Mouse (Mus musculus) hindbrain, embryonic 14.5 days (tissue): ENCODE measurements at regions not wholly inside any gene's neighbourhood (a gene's known extent, or its start where the extent isn't known, plus 50 kb on each side); places are given as distances from the start of the nearest gene placed in this dataset.
"Not testable (repeated sequence)": the region's sequence is repeated elsewhere in the genome, so short reads cannot be mapped to it uniquely, and the experiment has no call there.

Experiments used
- ATAC-seq: fragments of 200-750 bp; cut with Nextera tagmentation; 2 replicates; pipeline ENCODE4 v1.8.0; 2017; ENCODE audit warnings: moderate number of reproducible peaks, mild to moderate bottlenecking, moderate TSS enrichment, moderate library complexity; ENCODE audit not compliant: low FRiP score
- DNase-seq: peaks from one replicate; pipeline ENCODE4 v3.0.0-alpha.2; 2015; ENCODE audit warnings: low spot score
- H3K27ac ChIP-seq: fragments of 300-500 bp; sonication (generic); 2 replicates; pipeline ENCODE4 v1.5.1; 2014; ENCODE audit warnings: mild to moderate bottlenecking, moderate library complexity
- H3K27me3 ChIP-seq: fragments of 300-500 bp; sonication (generic); 2 replicates; pipeline ENCODE4 v1.6.1; 2014; ENCODE audit warnings: mild to moderate bottlenecking, low read length, mixed read lengths; ENCODE audit not compliant: control insufficient read depth, insufficient read depth
- H3K36me3 ChIP-seq: fragments of 300-500 bp; sonication (generic); replicated peaks from 2 replicates; pipeline ENCODE4 v1.6.1; 2014; ENCODE audit not compliant: control insufficient read depth, insufficient read depth
- H3K4me1 ChIP-seq: fragments of 300-500 bp; sonication (generic); replicated peaks from 2 replicates; pipeline ENCODE4 v1.6.1; 2014; ENCODE audit warnings: antibody characterized with exemption, low read length, mixed read lengths; ENCODE audit not compliant: control insufficient read depth, insufficient read depth
- H3K4me2 ChIP-seq: fragments of 300-500 bp; sonication (generic); replicated peaks from 2 replicates; pipeline ENCODE4 v1.6.1; 2014; ENCODE audit warnings: mild to moderate bottlenecking, moderate library complexity
- H3K4me3 ChIP-seq: fragments of 300-500 bp; sonication (generic); replicated peaks from 2 replicates; pipeline ENCODE4 v1.5.1; 2014; ENCODE audit warnings: mild to moderate bottlenecking, low read length
- H3K9ac ChIP-seq: fragments of 300-500 bp; sonication (generic); 2 replicates; pipeline ENCODE4 v1.6.1; 2014
- H3K9me3 ChIP-seq: fragments of 300-500 bp; sonication (generic); 2 replicates; pipeline ENCODE4 v1.6.1; 2016; ENCODE audit warnings: low read length; ENCODE audit not compliant: control insufficient read depth
- WGBS: fragments of 180-500 bp; shearing (Covaris S2); extraction: QIAGEN DNeasy Blood & Tissue Kit; methylation state at CpG from one replicate; pipeline ENCODE4 v1.1.7; 2014; 5-methylcytosine and 5-hydroxymethylcytosine counted together

- Histone ChIP-seq H3K36me3 (no peaks in the 10 kb centered on the region), H3K9me3 (no peaks in the 10 kb centered on the region; the same call in 1 of the 2 replicates), H3K4me2 (no peak overlapping the region), H3K27ac (no peak overlapping the region), H3K27me3 (no peaks in the 10 kb centered on the region), H3K4me1 (no peaks in the 10 kb centered on the region), H3K9ac (no peak overlapping the region), H3K4me3 (no peak overlapping the region)
- ATAC-seq (0 out of 2 replicates have a peak, but pooled peaks have one; percentile 21), DNase-seq (no peak)
- 44% methylated on average over 6 of the region's 6 CpGs for WGBS
Measured at GRCm38 (mm10) chr15:89730320-89730719, 111.3 kb downstream of the Syt10 start.

- no peaks in the 10 kb centered on the region for H3K36me3 ChIP-seq
- no peak for DNase-seq
- H3K27ac ChIP-seq: no peak overlapping the region
- no peak overlapping the region for H3K9ac ChIP-seq
- H3K4me1 ChIP-seq: no peaks in the 10 kb centered on the region
- no peaks in the 10 kb centered on the region for H3K9me3 ChIP-seq
- H3K4me3 ChIP-seq: no peak overlapping the region
- 54% methylated on average over 12 of the region's 12 CpGs for whole genome bisulfite sequencing
- no peak overlapping the region for H3K4me2 ChIP-seq
- H3K27me3 ChIP-seq: no peaks in the 10 kb centered on the region
- ATAC-seq: no peak
Measured at GRCm38 (mm10) chr15:89724356-89724755, 117.3 kb downstream of the Syt10 start.

GRCm38 (mm10) chr15:89697221-89697620 lies 105.5 kb upstream of the Rabl2 start:
- Histone ChIP-seq H3K4me2 (no peak overlapping the region), H3K9ac (no peak overlapping the region), H3K27ac (no peak overlapping the region), H3K4me1 (no peaks in the 10 kb centered on the region), H3K4me3 (no peak overlapping the region), H3K27me3 (no peaks in the 10 kb centered on the region), H3K9me3 (no peaks in the 10 kb centered on the region; the same call in 1 of the 2 replicates), H3K36me3 (no peaks in the 10 kb centered on the region)
- WGBS: 83% methylated on average over 2 of the region's 2 CpGs
- peak; percentile 32 for DNase-seq
- no peak for ATAC-seq

- no peak for ATAC-seq
- H3K4me3 ChIP-seq: no peak overlapping the region
- H3K27ac ChIP-seq: no peak overlapping the region
- H3K4me1 ChIP-seq: no peaks in the 10 kb centered on the region
- no peaks in the 10 kb centered on the region for H3K36me3 ChIP-seq
- H3K27me3 ChIP-seq: no peaks in the 10 kb centered on the region
- H3K9me3 ChIP-seq: no peaks in the 10 kb centered on the region
- H3K4me2 ChIP-seq: no peak overlapping the region
- DNase-seq: no peak
- no peak overlapping the region for H3K9ac ChIP-seq
Measured at GRCm38 (mm10) chr15:89676366-89676765, 84.6 kb upstream of the Rabl2 start.

- H3K36me3 ChIP-seq, H3K4me3 ChIP-seq, H3K4me2 ChIP-seq, H3K9me3 ChIP-seq, DNase-seq, ATAC-seq, H3K4me1 ChIP-seq, H3K27me3 ChIP-seq, H3K27ac ChIP-seq, H3K9ac ChIP-seq: not testable (repeated sequence)
- WGBS: 83% methylated on average over 1 of the region's 1 CpGs
Measured at GRCm38 (mm10) chr15:89656558-89656957, 64.8 kb upstream of the Rabl2 start.
